Mouse (Mus musculus) left cerebral cortex, postnatal 4 days (tissue): ENCODE results near the gene Vegfb. TPM values are rescaled to one million over a fixed set of nuclear protein-coding genes. Genes with fewer than 3 reads are reported as not detected.

Experiments used
- DNase-seq: peaks from one replicate; pipeline ENCODE4 v3.0.0-alpha.2; 2022
- intact Hi-C: fragments of 180-260 bp; cut with DNase I; formaldehyde crosslinking; loops from one replicate; pipeline ENCODE4 v1.15.1; 2025
- total RNA-seq, 2 experiments: library from RNA; stranded (reverse); gene quantifications; 2 replicates each; pipeline ENCODE4 v1.2.3; 2021

The Vegfb gene
- total RNA-seq, 2 experiments from 2014 or later = 74.4 to 80.7 TPM

DNA sequence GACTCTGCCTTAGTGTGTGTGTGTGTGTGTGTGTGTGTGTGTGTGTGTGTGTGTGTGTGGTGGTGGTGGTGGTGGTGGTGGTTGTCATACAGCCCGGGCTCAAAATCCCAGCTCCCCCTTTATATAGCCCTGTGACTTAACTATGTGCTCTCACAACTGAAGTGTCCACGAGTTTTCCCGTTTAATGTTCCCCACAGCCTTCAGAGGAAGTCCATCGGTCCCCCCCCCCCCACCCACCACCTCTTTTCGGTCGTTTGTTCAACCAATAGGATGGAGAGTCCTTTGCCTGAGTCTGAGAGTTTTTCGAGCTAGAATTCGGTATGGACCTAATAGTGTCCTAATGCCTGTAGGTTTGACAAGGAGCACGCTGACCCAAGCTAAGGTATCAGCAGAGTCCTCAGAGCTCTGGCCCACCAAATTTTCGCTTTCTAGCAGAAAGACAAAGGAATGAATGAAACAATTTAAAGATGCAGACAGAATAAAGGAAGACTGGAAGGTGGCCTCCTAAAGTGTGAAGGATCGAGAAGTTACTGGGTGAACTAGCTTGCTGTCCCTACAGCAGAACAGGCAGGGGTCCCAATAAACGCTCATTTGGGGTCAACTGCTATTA lies 13.8 kb downstream of the Vegfb start:
- intact Hi-C loops = no loop called here
- no peak for DNase-seq

GRCm38 (mm10) chr19:6972247-6972917 lies 15.1 kb downstream of the Vegfb start:
- intact Hi-C loops = no loop called here
- no peak for DNase-seq

GRCm38 (mm10) chr19:6971644-6972043 lies 15.8 kb downstream of the Vegfb start:
- no peak for DNase-seq
- intact Hi-C loops = no loop called here

DNA sequence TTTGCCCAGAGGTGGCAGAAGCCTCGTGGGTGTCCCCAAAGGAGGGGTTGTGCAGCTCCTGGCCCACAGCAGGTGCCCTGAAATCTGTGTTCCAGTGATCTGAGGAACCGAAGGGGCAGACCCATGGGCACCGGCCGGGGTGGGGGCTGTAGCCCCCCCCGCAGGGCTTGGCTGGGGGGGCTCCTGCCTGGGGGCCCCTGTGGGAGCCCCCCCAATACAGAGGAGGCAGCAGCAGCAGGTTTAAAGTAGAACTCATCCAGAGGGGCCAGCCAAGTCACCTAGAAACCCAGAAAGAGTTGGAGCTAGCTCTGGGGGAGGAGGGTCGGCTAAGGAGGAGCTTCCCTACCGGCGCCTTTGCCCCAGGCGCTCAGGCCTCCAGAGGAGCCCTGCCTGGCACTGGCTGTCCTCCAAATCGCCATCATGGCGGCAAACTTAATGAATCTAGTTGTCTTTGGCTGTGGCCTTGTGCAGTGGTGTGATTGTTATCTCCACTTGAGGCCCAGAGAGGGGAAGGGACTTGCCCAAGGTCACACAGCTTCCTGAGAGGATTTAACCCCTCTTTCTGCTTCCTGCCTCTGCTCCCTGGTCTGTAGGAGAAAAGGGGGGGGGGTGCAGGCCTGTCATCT lies 16.9 kb downstream of the Vegfb start:
- intact Hi-C loops = no loop called here
- DNase-seq = no peak

DNA sequence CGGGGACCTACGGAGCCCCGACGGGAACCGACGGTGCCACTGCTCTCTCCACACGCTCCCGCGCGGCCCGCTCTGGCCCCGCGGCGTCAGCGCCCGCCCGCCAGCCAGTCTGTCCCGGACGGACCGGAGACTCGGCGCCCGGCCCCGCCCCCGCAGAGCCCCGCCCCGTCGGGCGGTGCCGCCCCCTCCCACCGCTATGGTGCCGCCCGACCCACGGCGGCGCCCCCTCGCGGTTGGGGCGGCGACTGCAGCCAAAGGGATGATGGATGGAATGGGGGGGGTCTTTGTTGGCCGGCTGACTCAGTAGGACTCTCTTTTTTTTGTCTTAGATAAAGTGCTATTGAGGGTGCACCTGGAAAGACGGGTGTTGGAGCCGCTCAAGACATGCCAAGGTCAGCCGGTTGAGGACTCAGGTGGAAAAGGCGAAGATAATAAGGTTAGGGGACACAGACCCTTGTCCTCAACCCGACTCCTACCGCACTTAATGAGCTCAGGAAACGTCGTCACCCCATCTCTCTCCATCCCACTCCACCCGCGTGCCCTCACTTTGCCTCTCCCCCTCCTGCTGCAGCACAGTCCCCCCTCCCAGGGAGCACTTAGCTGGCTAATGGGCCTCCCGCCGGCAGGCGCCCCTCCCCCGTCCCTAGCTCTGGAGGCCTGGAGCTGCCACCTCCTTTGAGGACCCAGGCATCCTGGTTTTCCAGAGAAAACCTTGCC lies 17.6 kb downstream of the Vegfb start:
- intact Hi-C loops = no loop called here

DNA sequence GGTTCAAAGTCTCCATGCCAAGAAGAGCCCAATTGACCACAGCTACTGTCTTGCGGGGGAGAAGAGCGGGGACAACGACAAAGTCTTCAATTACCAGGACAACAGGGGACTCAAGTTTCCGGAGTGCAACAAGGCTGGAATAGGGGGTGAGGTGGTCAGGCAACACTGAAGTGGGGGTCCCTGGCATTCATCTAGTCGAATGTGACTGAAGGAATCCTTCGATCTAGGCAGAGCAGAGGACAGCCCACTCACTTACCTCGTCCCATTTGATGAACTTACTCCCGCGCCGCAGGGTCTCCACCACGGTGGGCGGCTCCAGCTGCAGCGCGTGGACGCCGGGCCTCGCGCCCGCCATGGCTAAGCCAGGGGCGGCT lies 18.2 kb downstream of the Vegfb start:
- intact Hi-C loops = no loop called here
- DNase-seq = no peak

More for the DNA sequence above, 17.6 kb downstream of the Vegfb start:
- peak; percentile 64 for DNase-seq

DNA sequence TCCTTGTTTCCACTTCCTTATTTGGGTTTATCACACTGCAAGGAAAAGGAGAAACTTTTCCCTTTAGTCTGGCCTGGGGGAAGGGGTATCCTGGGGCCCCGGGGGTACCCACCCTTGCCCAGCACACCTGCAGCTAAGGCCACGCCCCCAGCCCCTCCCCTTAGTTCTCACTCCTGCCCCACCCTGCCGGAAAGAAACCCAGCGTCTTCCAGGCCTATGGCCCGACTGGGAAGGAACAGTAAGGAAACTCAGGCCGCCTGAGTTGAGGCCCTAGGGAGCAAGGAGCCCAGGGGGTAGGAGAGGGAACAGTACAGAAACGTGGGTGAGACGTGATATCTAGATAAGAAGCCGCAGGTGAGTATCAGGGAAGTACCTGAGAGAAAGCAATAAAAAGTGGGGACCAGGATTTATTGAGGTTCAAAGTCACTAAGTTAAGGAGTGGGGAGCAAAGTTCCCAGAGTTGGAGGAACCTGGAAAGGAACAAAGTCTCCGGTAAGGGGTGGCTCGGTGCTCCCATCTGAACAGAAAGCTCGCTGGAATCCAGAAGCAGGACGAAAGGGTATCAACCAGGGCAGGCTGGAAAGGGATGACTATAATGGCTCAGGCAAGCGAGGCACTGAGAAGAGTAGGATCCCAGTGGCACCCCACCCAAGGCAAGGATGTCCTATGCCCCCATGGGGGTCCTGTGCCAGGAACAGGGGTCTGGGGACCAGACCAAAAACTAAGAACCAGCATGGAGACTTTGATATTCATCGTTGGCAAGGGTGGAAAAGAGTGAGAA lies 18.8 kb downstream of the Vegfb start:
- no peak for DNase-seq
- intact Hi-C loops = no loop called here

- no peak for DNase-seq
- intact Hi-C loops = no loop called here
These were observed 31.0 kb downstream of the Vegfb start for GRCm38 (mm10) chr19:6956461-6956860.

GRCm38 (mm10) chr19:6955424-6955823 lies 32.0 kb downstream of the Vegfb start:
- no peak for DNase-seq
- intact Hi-C loops = no loop called here

DNA sequence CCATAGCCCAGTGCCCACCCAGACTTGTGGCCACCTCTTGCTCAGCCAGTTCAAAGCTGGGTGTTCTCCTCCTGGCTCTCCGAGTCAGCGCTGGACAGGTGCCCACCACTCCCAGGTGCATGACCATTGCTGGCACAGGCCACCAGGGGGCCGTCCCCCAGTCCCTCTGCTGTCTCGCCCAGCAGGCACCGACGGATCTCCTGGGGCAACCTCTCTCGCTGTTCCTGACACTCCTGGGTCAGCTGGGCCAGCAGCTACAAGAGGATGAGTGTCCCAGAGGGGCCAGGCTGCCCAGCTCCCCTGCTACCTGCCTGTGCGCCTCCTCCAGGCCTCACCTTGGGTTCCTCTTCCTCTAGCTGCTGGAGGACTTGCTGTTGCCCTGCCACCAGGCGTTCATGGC lies 33.4 kb downstream of the Vegfb start:
- intact Hi-C loops = no loop called here

DNA sequence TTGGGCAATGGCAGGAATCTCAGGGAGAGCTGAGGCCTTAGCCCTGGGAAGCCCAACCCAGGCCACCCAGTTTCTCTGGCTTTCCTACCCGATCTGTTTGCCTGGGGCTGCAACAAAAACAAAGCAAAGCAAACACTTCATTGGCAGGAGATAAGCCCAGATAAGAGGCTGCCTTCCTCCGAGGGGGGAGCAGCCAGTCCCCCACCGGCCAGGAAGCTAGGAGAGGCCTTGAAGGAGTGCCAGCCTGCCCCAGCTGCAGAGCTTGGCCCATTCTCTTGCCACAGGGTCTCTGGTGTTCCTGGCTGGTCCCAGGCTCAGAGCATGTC lies 34.8 kb downstream of the Vegfb start:
- intact Hi-C loops = no loop called here
- no peak for DNase-seq

More for the DNA sequence above, 33.4 kb downstream of the Vegfb start:
- DNase-seq = no peak

DNA sequence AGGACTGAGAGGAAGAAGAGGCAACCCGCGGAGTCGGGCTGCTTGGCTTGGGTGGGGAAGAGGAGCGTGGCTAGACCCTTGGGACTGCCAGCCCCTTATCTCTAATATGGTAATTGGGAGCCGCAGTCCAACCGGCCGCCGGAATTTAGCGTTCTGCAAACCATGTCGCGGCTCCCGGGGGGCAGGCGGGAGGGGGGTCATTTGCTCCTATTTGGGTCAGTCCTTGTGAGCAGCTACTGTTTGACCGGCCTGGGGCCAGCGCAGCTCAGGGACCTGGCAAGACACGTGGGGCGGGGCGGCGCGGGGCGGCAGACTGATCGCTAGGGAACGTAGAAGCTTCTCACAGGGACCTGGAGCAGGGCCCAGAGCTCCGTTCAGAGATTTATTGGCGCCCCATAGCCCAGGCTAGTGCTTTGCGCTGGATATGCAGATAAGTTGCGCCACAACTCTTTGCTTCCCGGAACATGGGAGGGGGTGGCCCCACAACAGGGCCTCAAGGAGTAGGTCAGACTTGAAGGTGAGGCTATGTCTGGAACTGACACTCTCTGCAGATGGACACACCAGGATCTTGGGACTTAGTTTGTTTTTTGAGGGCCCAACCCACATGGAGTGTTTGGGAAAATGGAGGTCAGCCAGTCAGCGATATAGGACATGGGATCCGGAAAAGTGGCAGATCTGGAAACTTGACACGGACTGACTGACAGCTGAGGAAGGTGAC lies 35.3 kb downstream of the Vegfb start:
- intact Hi-C loops = no loop called here
- peak; percentile 75 for DNase-seq

DNA sequence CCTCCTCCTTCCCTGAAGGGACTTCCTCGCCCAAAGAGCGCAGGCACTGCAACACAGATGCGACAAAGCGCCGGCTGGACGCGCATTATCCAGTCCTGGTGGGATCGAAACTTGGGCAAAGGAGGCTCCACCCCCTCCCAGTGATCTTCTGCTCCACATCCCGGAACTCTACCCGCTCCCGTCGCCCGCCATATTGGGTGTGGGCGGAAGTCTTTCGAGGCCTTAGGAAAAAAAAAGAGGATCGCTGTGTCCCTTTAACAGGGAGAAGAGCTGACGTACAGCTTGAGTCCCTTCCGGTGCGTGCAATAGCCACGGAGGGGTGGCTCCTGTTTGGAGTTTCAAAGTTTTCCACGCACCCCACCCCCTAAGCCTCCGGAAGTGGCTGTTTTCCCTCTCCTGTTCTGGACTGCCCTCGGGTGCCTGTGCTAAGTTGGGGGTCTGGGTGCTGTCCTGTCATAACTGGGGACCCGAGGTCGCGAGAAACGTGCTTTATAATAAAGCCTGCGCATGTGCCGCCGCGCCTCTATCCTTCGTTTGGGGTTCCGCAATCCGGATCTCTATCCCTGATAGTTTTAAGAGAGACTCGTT lies 36.0 kb downstream of the Vegfb start:
- DNase-seq = peak; percentile 93
- intact Hi-C loops = no loop called here

GRCm38 (mm10) chr19:6950613-6951153 lies 36.8 kb downstream of the Vegfb start:
- intact Hi-C loops = no loop called here
- peak; percentile 43 for DNase-seq

- intact Hi-C loops = loop anchor here (5.0 kb wide), 1 partner anchor 703 kb away; no protein-coding TSS in a partner anchor
These were observed 37.5 kb downstream of the Vegfb start for GRCm38 (mm10) chr19:6949951-6950350.

DNA sequence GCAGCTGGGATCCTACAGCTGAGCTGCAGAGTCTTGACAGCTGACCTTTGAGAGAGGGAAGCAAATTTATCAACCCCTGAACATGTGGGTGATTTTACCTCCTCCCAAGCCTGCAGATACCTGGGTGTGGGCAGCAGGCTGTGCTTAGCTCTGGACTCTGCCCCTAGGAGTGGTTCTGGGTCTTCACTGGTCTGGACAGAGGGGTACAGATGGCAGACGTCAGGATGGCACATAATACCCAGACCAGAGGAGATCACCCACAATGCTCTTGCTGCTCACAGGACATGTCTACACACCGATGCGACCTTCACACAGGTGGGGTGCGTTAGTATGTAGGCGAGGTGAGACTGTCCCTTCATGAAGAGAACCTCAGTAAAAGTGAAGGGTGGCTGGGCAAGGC lies 37.9 kb downstream of the Vegfb start:
- intact Hi-C loops = loop anchor here (5.0 kb wide), 1 partner anchor 702 kb away; no protein-coding TSS in a partner anchor
- DNase-seq = no peak

More at GRCm38 (mm10) chr19:6949951-6950350, 37.5 kb downstream of the Vegfb start:
- no peak for DNase-seq

DNA sequence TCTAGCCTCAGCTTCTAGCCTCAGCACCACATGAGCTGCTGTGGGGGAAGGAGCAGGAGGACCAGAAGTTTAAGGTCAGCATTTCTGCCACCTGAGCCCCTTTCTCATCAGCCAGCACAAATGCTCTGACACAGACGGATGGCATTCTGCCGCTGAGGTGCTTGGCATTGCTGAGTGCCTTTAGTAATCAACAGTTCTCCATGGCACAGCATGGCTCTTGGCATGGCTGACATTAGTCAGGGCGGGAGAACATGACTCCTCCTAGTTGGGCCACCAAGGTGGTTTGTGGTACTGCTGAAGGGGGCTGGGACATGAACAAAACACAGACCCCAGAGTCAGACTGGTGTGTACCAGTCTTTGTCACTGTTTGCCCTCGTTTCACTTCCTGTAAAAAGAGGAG lies 39.3 kb downstream of the Vegfb start:
- DNase-seq = peak; percentile 77
- intact Hi-C loops = loop anchor here (5.0 kb wide), 1 partner anchor 701 kb away; no protein-coding TSS in a partner anchor

DNA sequence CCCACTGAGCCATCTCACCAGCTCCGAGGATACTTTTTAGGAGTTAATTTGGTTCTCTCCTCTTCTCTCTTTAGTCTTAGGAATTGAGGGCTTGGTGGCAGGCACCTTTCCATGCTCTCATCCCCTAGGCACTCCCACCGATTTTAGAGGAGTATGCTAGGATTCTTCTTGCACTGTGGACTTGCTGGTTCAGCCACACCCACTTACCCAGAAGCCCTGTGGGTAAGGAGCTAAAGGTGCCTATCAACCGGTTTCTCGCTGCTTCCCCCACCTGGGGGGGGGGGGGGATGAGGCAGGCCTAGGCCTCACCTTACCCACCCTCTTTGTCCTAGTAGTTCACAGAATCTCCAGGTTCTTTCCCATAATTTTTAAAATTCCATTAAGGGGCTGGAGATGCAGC lies 39.7 kb downstream of the Vegfb start:
- intact Hi-C loops = loop anchor here (5.0 kb wide), 1 partner anchor 700 kb away; no protein-coding TSS in a partner anchor
- DNase-seq = no peak

GRCm38 (mm10) chr19:6943709-6944108 lies 43.7 kb downstream of the Vegfb start:
- intact Hi-C loops = no loop called here
- no peak for DNase-seq
